Mouse (Mus musculus) naive thymus-derived CD4-positive, alpha-beta T cell, adult 2 months (primary cell): ENCODE data around the gene Cabp2.

Experiments used
- DNase-seq: peaks from one replicate; pipeline ENCODE4 v3.0.0-alpha.2; 2011; ENCODE audit warnings: low read depth

The Cabp2 gene

GRCm38 (mm10) chr19:4082219-4082965 lies 1.0 kb downstream of the Cabp2 start:
- DNase-seq: no peak

- DNase-seq: no peak
These were observed 1.9 kb downstream of the Cabp2 start for GRCm38 (mm10) chr19:4083316-4083715.

- DNase-seq: no peak
These were observed 2.4 kb downstream of the Cabp2 start for GRCm38 (mm10) chr19:4083826-4084225.

GRCm38 (mm10) chr19:4084984-4085383 lies 3.6 kb downstream of the Cabp2 start:
- DNase-seq: no peak

GRCm38 (mm10) chr19:4086156-4086555 lies 4.8 kb downstream of the Cabp2 start:
- no peak for DNase-seq

GRCm38 (mm10) chr19:4087090-4087489 lies 5.7 kb downstream of the Cabp2 start:
- no peak for DNase-seq

- DNase-seq: no peak
These were observed 6.8 kb downstream of the Cabp2 start for GRCm38 (mm10) chr19:4088146-4088545.

- DNase-seq: no peak
These were observed 7.8 kb downstream of the Cabp2 start for GRCm38 (mm10) chr19:4089128-4089527.

GRCm38 (mm10) chr19:4090446-4090845 lies 9.1 kb downstream of the Cabp2 start:
- DNase-seq: no peak

- DNase-seq: no peak
These were observed 10.0 kb downstream of the Cabp2 start for GRCm38 (mm10) chr19:4091383-4091782.

- DNase-seq: no peak
These were observed 11.4 kb downstream of the Cabp2 start for GRCm38 (mm10) chr19:4092750-4093149.

- DNase-seq: peak; percentile 70
These were observed 12.4 kb downstream of the Cabp2 start for GRCm38 (mm10) chr19:4093772-4094171.

GRCm38 (mm10) chr19:4094348-4094747 lies 13.0 kb downstream of the Cabp2 start:
- no peak for DNase-seq

- DNase-seq: no peak
These were observed 13.5 kb downstream of the Cabp2 start for GRCm38 (mm10) chr19:4094774-4095303.

- DNase-seq: no peak
These were observed 14.4 kb downstream of the Cabp2 start for GRCm38 (mm10) chr19:4095802-4096201.

GRCm38 (mm10) chr19:4096642-4097440 lies 15.5 kb downstream of the Cabp2 start, which contains the start of gene Cdk2ap2:
Gene Cdk2ap2 (plus strand): TSS chr19:4097182.
- DNase-seq: peak; percentile 98

GRCm38 (mm10) chr19:4097441-4097825 lies 16.1 kb downstream of the Cabp2 start:
- DNase-seq: peak; percentile 85

- DNase-seq: no peak
These were observed 17.0 kb downstream of the Cabp2 start for GRCm38 (mm10) chr19:4098426-4098825.

- DNase-seq: peak; percentile 96
These were observed 17.7 kb downstream of the Cabp2 start for GRCm38 (mm10) chr19:4099056-4099455.

GRCm38 (mm10) chr19:4099837-4100717 lies 18.7 kb downstream of the Cabp2 start, which contains the start of gene Pitpnm1:
Gene Pitpnm1 (plus strand): TSS chr19:4099998.
- peak; percentile 71 for DNase-seq

GRCm38 (mm10) chr19:4100718-4101261 lies 19.4 kb downstream of the Cabp2 start:
- peak; percentile 55 for DNase-seq

- no peak for DNase-seq
These were observed 20.1 kb downstream of the Cabp2 start for GRCm38 (mm10) chr19:4101466-4101865.
